Mouse (Mus musculus): ENCODE data around the gene Actr1b. TPM values are rescaled to one million over a fixed set of nuclear protein-coding genes. Genes with fewer than 3 reads are reported as not detected.

Actr1b gene
- total RNA-seq, 1 experiment: 115 TPM

- no peaks in the 10 kb centered on the region for H3K9me3 ChIP-seq (ENCODE audit: control insufficient read depth, insufficient read depth, low read depth, low read length)
- H3K4me1 ChIP-seq (ENCODE audit: control insufficient read depth in 2 of 2, insufficient read depth in 2 of 2, low read length in 2 of 2, poor library complexity in 1 of 2): 0 out of 4 replicates have a peak, but pooled peaks cover 0 to 5% of the 10 kb centered on the region in 2 experiments
- no peak for DNase-seq (ENCODE audit: low read depth, low spot score)
- H3K4me3 ChIP-seq (ENCODE audit: insufficient read depth in 1 of 2, low read depth in 1 of 2, low read length in 2 of 2, poor library complexity in 1 of 2, severe bottlenecking in 1 of 2): no peak overlapping the region
- no peak overlapping the region for H3K9ac ChIP-seq (ENCODE audit: insufficient read depth, low read depth, low read length, poor library complexity, severe bottlenecking)
- in situ Hi-C loops (cut with MboI; ENCODE audit: low sequenced_read_pairs in 2 of 2, unreplicated experiment in 2 of 2): no loop called here
- no peak overlapping the region for H3K27ac ChIP-seq (ENCODE audit: insufficient read depth, low read depth, low read length, poor library complexity, severe bottlenecking)
- TF ChIP-seq MAFK (IDR thresholded peaks at IDR 0.05; ENCODE audit: insufficient read depth, low read depth, low read length) (no peak), CHD2 (IDR thresholded peaks at IDR 0.05; ENCODE audit: low read depth, low read length) (no peak), ZC3H11A (IDR thresholded peaks at IDR 0.05; ENCODE audit: borderline replicate concordance, low read depth, low read length) (no peak), ZNF384 (IDR thresholded peaks at IDR 0.05; ENCODE audit: low read depth, low read length) (no peak), HCFC1 (IDR thresholded peaks at IDR 0.05; ENCODE audit: borderline replicate concordance, insufficient read depth, low read length) (no peak)
- H3K36me3 ChIP-seq (ENCODE audit: control insufficient read depth, insufficient read depth, low read length, poor library complexity, severe bottlenecking): peaks cover 35% of the 10 kb centered on the region
These were observed 17.2 kb downstream of the Actr1b start for GRCm38 (mm10) chr1:36697030-36697429.

- Histone ChIP-seq H3K36me3 (ENCODE audit: control insufficient read depth, insufficient read depth, low read length, poor library complexity, severe bottlenecking) (peaks cover 30% of the 10 kb centered on the region), H3K9ac (ENCODE audit: insufficient read depth, low read depth, low read length, poor library complexity, severe bottlenecking) (no peak overlapping the region), H3K4me1 (ENCODE audit: control insufficient read depth in 2 of 2, insufficient read depth in 2 of 2, low read length in 2 of 2, poor library complexity in 1 of 2) (0 out of 4 replicates have a peak, but pooled peaks cover 0 to 5% of the 10 kb centered on the region in 2 experiments), H3K9me3 (ENCODE audit: control insufficient read depth, insufficient read depth, low read depth, low read length) (no peaks in the 10 kb centered on the region), H3K4me3 (ENCODE audit: insufficient read depth in 1 of 2, low read depth in 1 of 2, low read length in 2 of 2, poor library complexity in 1 of 2, severe bottlenecking in 1 of 2) (no peak overlapping the region), H3K27ac (ENCODE audit: insufficient read depth, low read depth, low read length, poor library complexity, severe bottlenecking) (no peak overlapping the region)
- in situ Hi-C loops (cut with MboI; ENCODE audit: low sequenced_read_pairs in 2 of 2, unreplicated experiment in 2 of 2): no loop called here
- TF ChIP-seq HCFC1 (IDR thresholded peaks at IDR 0.05; ENCODE audit: borderline replicate concordance, insufficient read depth, low read length) (no peak), ZNF384 (IDR thresholded peaks at IDR 0.05; ENCODE audit: low read depth, low read length) (no peak), CHD2 (IDR thresholded peaks at IDR 0.05; ENCODE audit: low read depth, low read length) (no peak), ZC3H11A (IDR thresholded peaks at IDR 0.05; ENCODE audit: borderline replicate concordance, low read depth, low read length) (no peak), MAFK (IDR thresholded peaks at IDR 0.05; ENCODE audit: insufficient read depth, low read depth, low read length) (no peak)
- no peak for DNase-seq (ENCODE audit: low read depth, low spot score)
These were observed 17.8 kb downstream of the Actr1b start for GRCm38 (mm10) chr1:36696411-36696810.

- no peaks in the 10 kb centered on the region for H3K9me3 ChIP-seq (ENCODE audit: control insufficient read depth, insufficient read depth, low read depth, low read length)
- no peak overlapping the region for H3K4me3 ChIP-seq (ENCODE audit: insufficient read depth in 1 of 2, low read depth in 1 of 2, low read length in 2 of 2, poor library complexity in 1 of 2, severe bottlenecking in 1 of 2)
- in situ Hi-C loops (cut with MboI; ENCODE audit: low sequenced_read_pairs in 2 of 2, unreplicated experiment in 2 of 2): no loop called here
- H3K36me3 ChIP-seq (ENCODE audit: control insufficient read depth, insufficient read depth, low read length, poor library complexity, severe bottlenecking): peaks cover 15% of the 10 kb centered on the region
- no peak for DNase-seq (ENCODE audit: low read depth, low spot score)
- no peak overlapping the region for H3K27ac ChIP-seq (ENCODE audit: insufficient read depth, low read depth, low read length, poor library complexity, severe bottlenecking)
- H3K9ac ChIP-seq (ENCODE audit: insufficient read depth, low read depth, low read length, poor library complexity, severe bottlenecking): no peak overlapping the region
- TF ChIP-seq ZNF384 (IDR thresholded peaks at IDR 0.05; ENCODE audit: low read depth, low read length) (no peak), ZC3H11A (IDR thresholded peaks at IDR 0.05; ENCODE audit: borderline replicate concordance, low read depth, low read length) (no peak), CHD2 (IDR thresholded peaks at IDR 0.05; ENCODE audit: low read depth, low read length) (no peak), HCFC1 (IDR thresholded peaks at IDR 0.05; ENCODE audit: borderline replicate concordance, insufficient read depth, low read length) (no peak), MAFK (IDR thresholded peaks at IDR 0.05; ENCODE audit: insufficient read depth, low read depth, low read length) (no peak)
- peaks cover 0 to 6% of the 10 kb centered on the region in 2 experiments; a peak in 1 of 4 replicates for H3K4me1 ChIP-seq (ENCODE audit: control insufficient read depth in 2 of 2, insufficient read depth in 2 of 2, low read length in 2 of 2, poor library complexity in 1 of 2)
These were observed 19.4 kb downstream of the Actr1b start for GRCm38 (mm10) chr1:36694871-36695270.

GRCm38 (mm10) chr1:36691271-36692155 lies 22.7 kb downstream of the Actr1b start, which contains the start of gene Cox5b:
TSS of gene Cox5b (plus strand) at chr1:36691449.
- Histone ChIP-seq H3K9ac (ENCODE audit: insufficient read depth, low read depth, low read length, poor library complexity, severe bottlenecking) (peak within 1 kb of the TSS; percentile 86), H3K4me1 (ENCODE audit: control insufficient read depth in 2 of 2, insufficient read depth in 2 of 2, low read length in 2 of 2, poor library complexity in 1 of 2) (peaks cover 0 to 6% of the 10 kb centered on the region in 2 experiments; a peak in 1 of 4 replicates), H3K27ac (ENCODE audit: insufficient read depth, low read depth, low read length, poor library complexity, severe bottlenecking) (no peak within 1 kb of the TSS), H3K4me3 (ENCODE audit: insufficient read depth in 1 of 2, low read depth in 1 of 2, low read length in 2 of 2, poor library complexity in 1 of 2, severe bottlenecking in 1 of 2) (peak within 1 kb of the TSS; percentile 86 to 92), H3K36me3 (ENCODE audit: control insufficient read depth, insufficient read depth, low read length, poor library complexity, severe bottlenecking) (peaks cover 8% of the 10 kb centered on the region; the same call in 1 of the 2 replicates), H3K9me3 (ENCODE audit: control insufficient read depth, insufficient read depth, low read depth, low read length) (no peaks in the 10 kb centered on the region)
- in situ Hi-C loops (cut with MboI; ENCODE audit: low sequenced_read_pairs in 2 of 2, unreplicated experiment in 2 of 2): no loop called here
- DNase-seq (ENCODE audit: low read depth, low spot score): peak; percentile 98
- TF ChIP-seq HCFC1 (IDR thresholded peaks at IDR 0.05; ENCODE audit: borderline replicate concordance, insufficient read depth, low read length) (no peak; the same call in 1 of the 2 replicates), ZNF384 (IDR thresholded peaks at IDR 0.05; ENCODE audit: low read depth, low read length) (no peak), CHD2 (IDR thresholded peaks at IDR 0.05; ENCODE audit: low read depth, low read length) (no peak), MAFK (IDR thresholded peaks at IDR 0.05; ENCODE audit: insufficient read depth, low read depth, low read length) (no peak), ZC3H11A (IDR thresholded peaks at IDR 0.05; ENCODE audit: borderline replicate concordance, low read depth, low read length) (no peak)

Measured in ES-E14 (cell line).